Mouse (Mus musculus): ENCODE data around the gene D630003M21Rik.

The D630003M21Rik gene

DNA sequence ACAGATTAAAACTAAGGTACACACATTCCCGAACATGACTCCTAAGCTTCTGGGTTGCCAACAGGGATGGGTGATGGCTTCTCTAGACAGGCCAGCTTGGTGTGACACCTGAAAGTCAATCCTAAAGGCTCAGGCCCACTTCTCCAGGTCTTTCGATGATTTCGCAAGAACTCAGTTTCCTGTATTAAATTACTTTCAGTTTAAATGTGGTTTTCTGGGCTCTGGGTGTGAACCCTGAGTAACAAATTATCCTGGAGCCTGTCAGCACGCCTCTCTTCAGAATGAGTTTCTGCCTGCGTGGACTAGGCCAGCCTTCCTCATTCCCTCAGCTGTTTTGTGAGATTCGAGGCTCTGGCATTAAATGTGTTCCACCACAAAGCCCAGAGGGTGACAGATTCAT, 66.0 kb downstream of the D630003M21Rik start:
- DNase-seq = no peak

DNA sequence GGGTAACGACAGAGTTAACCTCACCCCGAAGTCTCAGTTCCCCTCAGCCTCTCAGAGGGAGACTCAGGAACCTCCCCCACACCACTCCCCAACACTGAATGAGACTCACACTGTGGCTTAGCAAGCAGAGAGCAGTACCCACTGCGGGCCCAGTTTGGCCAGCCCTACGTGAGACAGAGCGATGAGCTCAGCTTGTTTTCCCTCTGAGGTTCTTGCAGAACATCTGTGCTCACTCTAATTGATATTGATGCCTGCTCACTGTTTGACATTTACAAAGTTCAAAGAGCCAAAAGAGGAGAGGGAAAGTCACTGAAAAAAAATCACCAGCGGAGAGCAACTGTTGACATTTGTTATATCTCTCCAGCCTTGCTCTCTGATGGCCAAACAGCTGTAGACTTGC, 67.3 kb downstream of the D630003M21Rik start:
- no peak for DNase-seq

DNA sequence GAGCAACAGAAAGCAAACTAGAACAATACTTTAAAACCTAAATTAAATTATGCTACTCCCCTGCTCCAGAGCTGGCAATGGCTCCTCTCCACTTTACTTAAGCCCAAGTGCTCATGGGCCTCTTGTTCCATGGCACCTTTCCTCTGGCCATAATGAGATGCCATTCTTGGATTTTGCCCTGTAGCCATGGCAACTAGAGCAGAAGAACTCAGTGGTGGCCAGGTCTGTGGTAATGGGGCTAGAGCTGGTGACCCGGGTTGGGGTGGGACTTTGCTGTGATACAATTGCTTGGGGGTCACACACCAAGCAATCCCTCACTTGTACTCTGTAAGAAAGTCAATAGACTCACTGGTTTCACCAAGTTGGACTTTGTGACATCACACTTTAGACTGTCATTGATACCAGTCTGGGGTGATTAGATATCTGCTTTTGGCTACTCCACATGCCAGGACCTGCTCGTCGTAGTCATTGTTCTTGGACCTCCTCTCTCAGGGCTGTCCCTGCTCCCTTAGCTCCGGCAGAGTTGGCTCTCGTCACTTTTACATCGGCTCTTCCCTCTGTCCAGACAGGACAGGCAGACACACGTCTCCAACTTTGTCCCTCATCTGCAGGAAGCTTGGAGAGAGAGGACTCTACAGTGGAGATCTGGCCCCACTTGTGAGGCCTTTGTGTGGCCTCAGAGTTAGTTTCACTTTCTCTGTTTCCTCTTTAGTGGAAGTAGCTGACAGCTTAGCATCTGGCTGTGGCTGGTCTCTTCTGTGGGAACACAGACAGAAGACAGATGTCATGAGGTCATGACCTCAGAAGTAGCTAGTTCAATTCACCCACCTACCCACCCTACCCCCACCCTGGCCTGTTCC, 69.4 kb downstream of the D630003M21Rik start:
- DNase-seq = no peak

DNA sequence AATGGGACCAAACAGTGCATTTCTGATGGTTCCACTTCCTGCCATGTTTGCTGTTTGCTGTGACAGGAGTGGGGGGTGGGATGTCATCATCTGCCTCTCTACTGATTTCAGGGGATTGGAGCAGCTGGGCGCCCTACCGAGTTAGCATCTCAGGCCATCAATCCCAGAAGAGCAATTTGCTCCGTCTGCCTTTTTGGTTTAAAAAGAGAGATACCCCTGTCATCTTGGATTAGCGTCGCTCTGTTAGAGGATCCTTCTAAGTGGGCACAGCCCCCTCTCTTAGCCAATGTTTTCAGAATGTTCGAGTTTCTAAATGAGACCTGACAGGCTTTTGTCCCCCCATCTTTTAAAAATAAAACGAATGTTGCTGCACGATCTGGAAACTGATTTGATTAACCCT, 71.4 kb downstream of the D630003M21Rik start:
- DNase-seq = no peak

DNA sequence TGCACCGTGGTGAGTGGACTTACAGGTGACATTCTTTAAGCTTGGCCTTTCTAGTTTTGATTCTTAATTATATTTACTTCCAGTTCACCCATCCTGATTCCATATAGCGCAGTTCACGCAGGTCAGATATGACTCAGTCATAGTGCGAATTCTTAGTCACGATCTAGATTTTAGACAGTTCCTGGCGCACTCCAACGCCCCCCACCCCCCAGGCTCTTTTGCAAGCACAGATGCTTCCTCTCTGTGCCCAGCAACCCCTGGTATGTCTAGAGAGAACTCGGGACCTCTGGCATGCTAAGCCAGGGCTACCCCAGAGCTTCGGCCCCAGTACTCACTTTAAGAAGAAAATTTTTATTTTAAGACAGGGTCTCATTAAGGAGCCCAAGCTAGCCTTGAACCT, 72.5 kb downstream of the D630003M21Rik start:
- no peak for DNase-seq

DNA sequence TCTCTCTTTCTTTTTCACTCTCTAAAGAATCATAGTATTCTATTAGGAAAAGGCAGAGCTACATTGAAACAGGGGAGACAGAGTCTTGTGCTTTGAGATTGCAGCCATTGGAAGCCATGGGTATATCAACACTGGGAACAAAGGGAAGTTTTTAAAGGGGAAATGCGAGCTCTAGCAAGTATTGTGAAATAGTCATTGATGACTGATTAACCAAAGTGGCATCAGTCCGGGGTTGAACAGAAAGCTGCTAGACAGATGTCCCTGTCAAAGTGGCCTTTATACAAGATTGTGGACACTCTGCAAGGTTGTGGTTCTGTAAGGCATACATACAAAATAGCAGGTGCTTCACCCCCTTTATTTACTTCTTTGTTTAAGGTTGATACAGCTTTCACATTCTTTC, 73.4 kb downstream of the D630003M21Rik start:
- no peak for DNase-seq

DNA sequence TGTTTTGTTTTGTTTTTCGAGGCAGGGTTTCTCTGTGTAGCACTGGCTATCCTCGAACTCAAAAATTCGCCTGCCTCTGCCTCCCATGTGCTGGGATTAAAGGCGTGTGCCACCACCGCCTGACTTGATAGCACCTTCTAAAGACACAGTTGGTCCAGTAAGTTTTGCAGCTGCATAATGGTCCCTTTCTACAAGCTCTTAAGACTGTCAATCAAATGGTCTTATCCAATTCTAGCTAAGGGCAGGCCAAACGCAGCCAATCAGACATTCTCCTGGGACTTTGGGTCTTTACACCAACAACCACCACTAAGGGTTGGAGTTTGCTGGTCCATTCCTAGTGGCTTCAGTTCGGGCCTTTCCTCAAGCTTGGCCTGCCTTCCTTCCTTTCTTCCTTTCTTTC, 73.9 kb downstream of the D630003M21Rik start:
- DNase-seq = no peak

DNA sequence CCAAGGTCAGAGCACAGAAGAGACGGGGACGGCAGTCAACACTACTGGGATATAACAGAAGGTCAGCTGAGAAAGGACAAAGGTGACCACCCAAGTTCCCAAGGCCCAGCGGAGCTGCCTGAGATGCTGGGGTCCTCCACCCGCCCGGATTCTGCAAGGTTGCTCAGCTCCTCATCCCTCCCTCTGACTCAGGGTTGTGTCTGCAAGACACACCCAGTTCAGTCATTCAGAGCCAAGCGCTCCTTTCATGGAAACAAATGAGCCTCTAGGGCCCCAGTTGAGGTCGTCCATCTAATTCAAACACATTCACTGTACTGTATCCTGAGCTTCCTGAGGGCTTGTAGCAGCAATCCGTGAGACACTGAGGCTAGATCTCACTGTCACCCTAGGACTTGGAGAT, 74.4 kb downstream of the D630003M21Rik start:
- no peak for DNase-seq

DNA sequence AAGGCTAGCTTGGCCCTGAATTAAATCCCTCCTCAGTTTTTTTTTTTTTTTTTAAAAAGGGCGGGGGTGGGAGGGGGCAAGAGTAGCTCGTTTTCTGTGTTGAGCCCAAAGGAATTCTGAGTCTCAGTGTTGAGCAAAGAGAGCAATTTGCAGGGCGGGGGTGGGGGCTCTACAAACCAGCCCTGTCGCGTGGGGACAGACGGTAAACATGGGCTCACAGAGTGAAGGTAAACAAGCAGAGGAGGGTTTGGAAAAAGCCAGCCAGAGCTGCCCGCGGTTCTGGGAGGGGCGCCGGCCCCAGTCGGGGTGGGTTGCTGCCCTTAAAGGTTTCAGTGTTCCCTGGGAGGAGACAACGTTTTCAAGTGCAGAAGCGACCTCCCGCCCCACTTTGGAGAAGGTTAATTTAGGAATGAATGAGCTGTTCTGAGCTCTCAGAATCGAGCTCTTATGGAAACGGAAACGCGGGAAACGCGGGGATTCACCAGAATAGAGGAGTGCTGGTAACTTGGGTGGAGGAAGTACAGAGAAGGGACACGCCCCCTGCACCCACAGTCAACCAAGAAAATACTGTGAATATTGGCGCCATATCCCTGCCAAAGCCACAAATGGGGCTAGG, 75.2 kb downstream of the D630003M21Rik start:
- DNase-seq = no peak

DNA sequence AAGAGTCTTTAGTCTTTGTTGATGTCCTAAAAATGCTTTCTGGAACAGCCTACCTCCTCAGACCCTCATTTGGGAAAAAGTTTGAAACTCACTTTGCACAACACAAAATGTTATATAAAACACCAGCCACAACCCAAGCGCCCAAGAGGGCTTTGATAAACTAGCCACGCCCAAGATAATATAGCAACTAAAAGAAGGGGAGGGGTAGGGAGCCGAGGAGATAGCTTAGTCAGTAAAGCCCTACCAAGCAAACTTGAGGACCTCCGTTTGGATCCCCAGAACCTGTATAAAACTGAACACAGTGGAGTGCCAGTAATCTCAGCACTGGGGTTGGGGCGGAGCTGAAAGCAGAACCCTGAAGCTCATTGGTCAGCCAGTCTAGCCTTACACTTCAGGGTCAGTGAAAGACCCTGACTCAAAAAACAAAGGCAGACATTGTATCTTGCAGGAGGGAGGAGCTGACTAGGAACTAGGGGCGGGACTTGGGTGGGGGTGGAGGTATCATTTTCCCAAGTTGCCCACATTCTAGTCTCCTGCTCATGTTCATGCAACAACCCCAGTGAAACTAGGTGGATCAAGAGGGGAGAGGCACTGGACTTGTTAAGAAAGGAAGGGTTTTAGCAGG, 76.2 kb downstream of the D630003M21Rik start:
- DNase-seq = no peak

DNA sequence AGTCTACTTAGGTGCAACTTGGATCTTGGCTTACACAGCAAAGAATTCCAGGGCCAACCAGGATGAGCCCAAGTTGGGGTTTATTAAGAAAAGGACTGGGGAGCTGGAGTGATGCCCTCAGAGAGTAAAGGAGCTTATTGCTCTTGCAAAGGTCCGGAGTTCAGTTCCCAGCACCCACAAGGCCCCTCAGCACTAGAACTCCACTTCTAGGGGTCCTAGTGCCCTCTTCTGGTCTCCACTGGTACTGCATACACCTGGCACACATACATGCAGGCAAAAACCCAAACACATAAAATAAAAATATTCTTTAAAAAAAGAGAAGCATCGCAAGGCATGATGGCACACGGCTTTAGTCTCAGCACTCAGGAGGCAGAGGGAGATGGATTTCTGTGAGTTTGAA, 77.9 kb downstream of the D630003M21Rik start:
- DNase-seq = no peak

DNA sequence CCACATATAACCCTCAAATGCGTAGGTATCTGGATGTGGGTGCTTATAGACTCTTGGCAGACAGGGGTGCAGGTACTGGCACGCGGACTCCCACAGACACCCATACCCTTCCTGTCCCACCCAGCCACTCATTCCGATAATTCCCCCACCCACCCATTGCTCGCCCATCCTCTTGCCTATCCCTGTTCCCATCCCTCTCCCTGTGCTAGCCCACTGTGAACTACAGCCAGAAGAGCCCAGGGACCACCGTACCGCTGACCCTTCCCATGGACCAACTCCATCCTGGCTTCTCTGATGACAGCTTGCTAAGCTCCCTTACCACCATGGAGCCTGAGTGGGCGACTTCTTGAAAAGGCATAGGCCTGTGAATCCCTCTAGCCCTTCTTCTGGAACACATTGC, 82.1 kb downstream of the D630003M21Rik start:
- DNase-seq = no peak

DNA sequence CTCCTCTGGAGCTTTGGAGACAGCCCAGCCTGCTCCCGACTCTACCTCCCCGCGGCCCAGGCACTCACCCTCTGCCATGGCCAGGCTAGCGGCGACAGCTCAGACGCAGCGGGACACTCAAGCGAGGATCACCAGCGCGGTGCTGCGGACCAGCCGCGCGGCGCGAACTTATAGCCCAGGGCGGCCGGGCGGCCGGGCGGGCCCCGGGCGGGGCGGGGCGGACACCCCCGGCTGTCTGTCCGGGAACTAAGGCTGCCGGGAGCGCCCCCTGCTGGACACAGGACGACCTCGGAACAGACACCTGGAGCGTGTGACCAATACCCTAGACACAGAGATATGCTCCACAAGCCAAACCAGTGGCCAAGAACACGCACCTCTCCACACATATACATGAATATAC, 82.8 kb downstream of the D630003M21Rik start, which contains the start of gene Tgm2:
Gene Tgm2 (minus strand): TSS at position 214 of the 400 bp plus-strand sequence.
- DNase-seq = peak; percentile 84

DNA sequence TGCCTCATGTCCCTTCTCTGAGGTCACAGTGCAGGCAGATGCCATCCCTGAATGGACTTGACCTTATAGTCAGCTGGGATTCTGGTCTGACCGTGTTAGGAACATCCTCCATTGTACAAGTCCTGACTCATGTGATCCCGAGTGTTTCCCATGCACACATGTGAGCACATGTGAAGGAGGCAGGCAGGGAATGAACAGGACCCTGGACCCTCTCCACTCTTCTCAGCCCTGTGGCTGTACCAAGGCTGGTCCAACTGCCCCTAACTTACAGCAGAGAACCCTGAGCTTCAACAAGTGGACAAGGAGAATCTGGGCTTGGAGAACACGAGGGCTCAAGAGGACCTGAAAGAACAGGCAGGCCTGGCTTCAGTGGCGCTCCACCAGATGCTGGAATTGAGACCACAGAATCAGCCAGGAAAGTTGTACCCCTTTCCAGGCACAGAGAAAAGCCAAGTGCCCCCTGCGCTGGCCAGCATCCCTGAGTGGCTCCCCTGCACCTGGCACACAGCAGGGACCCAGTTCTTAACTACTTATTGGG, 83.4 kb downstream of the D630003M21Rik start:
- DNase-seq = no peak

DNA sequence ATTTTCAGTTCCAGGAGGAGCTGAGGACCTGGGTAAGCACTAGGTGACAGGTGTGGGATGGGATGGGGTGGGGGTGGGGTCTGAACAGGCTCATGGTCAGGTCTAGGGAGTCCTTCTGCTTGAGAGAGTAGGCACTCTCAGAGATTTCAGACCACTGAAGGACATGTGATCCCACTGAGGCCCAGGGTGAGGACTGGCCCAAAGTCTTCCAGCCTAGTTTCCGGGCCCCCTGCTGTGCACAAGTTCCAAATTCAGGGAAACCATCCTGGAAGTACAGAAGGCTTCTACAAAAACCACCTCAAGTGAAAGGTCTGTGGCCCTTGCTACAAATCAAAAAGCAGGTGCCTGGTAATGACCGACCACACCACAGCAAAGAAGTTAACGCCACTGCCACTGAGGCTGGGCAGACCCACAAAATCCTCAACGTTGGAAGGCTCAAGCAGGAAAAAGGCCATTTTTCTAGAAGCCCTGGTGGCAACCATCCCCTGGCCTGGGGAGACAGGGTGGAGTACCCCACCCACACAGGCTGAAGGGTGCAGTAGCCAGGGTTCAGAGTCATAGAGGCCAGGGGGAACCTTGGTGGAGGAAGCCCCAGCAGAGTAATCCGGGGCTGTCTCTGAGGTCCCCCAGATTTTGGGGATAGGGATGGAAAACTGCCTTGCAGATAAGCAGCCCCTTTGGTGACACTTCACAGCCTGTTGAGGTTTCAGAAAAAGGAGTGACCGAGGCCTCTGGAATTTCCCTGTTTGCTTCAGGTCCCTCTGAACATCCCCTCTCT, 84.1 kb downstream of the D630003M21Rik start:
- no peak for DNase-seq

DNA sequence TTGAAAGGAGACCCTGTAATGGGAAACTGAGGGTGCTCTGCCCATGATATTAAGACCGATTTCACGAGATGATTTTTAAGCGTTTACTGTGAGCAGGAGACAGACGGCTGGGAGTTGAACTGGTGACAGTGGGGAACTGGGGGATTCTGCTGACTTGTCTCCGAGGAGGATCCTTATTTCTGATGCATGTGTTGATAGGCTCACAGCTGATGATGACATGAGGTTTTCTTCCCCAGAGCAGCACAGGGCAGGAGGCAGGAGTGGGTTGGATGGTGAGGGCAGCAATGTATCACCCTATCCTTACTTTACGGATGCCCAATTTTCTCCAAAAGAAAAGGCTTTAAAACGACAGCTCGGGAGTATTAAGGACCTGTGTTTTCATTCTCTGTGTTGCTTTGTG, 84.8 kb downstream of the D630003M21Rik start:
- DNase-seq = no peak

DNA sequence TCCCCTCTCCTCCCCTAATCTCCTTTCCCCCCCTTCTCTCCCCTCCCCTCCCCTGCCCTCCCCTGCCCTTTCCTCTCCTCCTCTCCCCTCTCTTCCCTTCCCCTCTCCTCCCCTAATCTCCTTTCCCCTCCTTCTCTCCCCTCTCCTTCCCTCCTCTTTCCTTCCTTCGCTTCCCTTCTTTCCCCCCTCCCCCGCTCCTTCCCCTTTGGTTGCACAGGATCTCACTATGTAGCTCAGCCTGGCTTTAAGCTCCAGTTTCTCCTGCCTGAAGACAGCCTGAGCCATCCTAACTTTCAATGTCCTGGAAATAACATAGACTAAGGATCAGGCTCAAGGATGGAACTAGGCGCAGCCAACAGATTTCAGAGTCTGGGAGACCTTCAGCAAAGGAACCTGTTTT, 85.2 kb downstream of the D630003M21Rik start:
- DNase-seq = no peak

DNA sequence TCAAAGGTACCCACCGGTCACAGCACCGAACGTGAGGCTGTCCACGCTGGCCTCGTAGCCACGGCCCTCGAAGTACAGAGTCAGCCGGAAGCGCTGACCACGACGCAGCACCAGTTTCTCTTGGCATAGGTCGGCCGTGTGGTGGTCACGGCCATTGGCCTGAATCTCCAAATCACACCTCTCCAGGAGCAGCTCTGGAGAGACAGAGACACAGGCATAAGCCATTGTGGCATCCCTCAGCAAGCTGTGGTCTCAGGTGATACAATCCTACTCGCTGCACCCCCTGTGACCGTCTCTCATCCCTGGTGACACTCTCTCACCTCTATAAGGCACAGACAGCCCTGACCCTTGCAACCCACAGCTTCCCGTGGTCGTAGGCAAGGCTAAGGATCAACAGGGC, 86.0 kb downstream of the D630003M21Rik start:
- DNase-seq = no peak

DNA sequence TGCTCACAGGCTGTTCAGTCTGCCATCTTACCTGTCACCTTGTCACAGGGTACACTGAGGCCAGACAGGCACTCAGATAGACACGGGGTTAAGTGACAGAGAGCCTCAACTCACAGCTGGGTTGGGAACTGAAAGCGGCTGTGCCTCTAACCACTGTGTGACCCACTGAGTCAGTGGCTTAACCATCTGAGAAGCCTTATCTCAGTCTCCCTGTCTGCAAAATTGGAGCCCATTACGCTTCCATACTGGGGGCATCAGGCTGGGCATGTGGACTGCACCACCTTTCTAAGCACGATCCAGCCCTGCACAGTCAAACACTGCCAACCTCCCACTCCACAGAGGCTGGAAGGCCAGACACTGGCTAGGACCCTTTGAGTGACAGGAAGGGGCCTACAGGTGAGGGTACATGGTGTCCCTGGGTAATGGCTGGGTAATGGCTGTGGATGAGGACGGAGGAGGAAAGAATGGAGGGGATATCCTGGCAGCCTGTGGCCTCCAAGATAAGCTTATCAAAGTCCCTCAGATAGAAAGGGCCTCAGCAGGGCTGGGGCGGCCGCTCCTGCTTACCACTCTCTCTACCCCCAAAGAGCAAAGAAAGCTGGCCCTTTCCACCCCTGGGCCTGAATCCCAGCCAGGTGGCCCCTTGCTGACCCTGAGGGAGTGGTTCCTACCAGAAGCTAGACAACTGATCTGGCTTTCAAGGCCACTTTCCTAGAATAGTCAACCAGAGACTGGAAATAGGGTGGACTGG, 87.2 kb downstream of the D630003M21Rik start:
- no peak for DNase-seq

DNA sequence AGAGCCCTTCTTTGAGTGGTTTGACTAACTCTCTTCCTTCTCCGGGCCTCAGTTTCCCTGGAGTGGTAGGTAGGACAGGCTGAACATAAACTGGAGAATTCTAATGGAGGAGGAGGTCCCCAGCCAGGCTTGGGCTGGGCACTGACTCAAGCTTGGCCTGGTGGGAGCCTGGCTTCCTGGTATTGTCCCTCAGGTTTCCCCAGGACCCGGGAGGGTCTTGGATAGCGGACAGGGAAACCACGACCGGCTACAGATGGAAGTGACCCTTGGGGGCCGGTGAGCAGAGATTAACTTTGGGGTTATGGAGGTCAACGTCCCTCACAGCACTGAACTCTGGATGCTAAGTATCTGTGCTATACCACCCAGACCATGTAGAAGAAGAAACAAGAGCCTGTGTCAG, 87.8 kb downstream of the D630003M21Rik start:
- DNase-seq = no peak

DNA sequence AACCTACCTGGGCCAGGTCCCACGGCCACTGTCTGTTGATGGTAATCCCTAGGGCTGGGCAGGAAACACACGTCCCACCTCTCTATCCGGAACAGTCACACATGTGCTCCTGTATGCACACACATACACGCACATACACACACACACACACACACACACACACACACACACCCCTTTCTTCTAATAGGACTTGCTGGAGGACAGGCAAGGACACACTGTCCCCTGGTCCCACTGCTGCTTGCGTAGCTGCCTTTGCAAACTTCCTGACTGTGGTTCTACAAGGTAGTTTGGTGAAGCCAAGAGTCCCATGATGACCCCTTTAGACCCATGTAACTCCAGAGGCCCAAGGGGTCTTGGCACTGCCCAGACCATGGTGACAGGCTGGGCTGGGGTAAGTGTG, 88.4 kb downstream of the D630003M21Rik start:
- no peak for DNase-seq

DNA sequence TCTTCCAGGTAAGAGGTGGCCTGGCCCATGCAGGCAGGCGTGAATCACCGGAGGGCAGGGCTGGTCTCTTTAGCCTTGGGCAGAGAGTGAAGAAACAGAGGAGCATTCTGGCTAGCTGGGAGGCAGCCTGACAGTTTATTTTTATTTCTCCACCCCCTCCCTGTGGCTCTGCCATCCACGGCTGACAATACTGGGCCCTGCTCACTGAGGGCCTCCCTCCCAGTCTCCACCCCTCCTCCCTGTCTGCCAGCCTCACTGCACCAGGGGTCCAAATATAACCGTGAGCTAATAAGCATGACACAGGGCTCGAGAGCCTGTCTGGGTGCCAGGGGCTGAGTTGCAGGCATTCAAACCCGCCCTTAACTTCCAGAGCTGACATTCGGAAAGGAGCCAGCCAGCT, 89.4 kb downstream of the D630003M21Rik start:
- no peak for DNase-seq
